Mouse (Mus musculus) heart, adult 2 months (tissue): Measurements from ENCODE around the gene Fhl5.

Experiments used
- CTCF ChIP-seq: fragments of 200-600 bp; IDR thresholded peaks from 2 replicates; pipeline ENCODE4 v1.8.1; 2022; ENCODE audit warnings: antibody characterized with exemption, mild to moderate bottlenecking, moderate library complexity
- EP300 ChIP-seq: fragments of 200-500 bp; IDR thresholded peaks from 2 replicates; pipeline ENCODE4 v1.6.1; 2011; ENCODE audit warnings: low read depth, low read length, control low read depth; ENCODE audit not compliant: insufficient read depth
- POLR2A ChIP-seq: fragments of 200-500 bp; IDR thresholded peaks from 2 replicates; pipeline ENCODE4 v1.6.1; 2011; ENCODE audit warnings: mild to moderate bottlenecking, low read depth, low read length, control low read depth; ENCODE audit not compliant: insufficient read depth

DNA sequence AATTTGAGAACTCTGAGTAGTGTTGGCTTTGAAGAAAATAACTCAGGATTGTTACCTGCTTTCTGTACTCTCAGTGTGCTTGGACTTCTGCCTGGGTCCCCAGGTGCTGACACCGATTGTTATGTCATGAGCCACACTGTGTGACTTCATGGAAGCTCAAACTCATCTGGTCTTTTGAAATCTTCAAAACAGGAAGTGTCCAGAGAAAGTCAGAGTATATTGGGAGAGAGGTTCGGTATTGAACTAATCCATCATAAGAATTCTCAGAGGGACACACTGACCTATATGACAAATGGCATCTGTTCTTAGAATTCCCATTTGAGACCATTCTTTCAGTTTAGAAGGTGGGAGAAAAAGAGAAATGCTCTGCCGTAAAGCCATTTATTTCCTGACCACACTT lies at the start of gene Fhl5:
- TF ChIP-seq POLR2A = no peak
- TF ChIP-seq CTCF = no peak
- no peak for TF ChIP-seq EP300
